Mouse (Mus musculus) intestine, embryonic 16.5 days (tissue): Measurements from ENCODE around the gene Nab1. TPM values are rescaled to one million over a fixed set of nuclear protein-coding genes. Genes with fewer than 3 reads are reported as not detected.

Experiments
- ATAC-seq: fragments of 200-750 bp; cut with Nextera tagmentation; 2 replicates; pipeline ENCODE4 v1.8.0; 2017; ENCODE audit warnings: moderate TSS enrichment, moderate library complexity
- H3K27ac ChIP-seq: fragments of 300-500 bp; sonication (generic); 2 replicates; pipeline ENCODE4 v1.5.1; 2014; ENCODE audit warnings: mild to moderate bottlenecking, low read length
- H3K27me3 ChIP-seq: fragments of 300-500 bp; sonication (generic); replicated peaks from 2 replicates; pipeline ENCODE4 v1.6.1; 2014; ENCODE audit warnings: low read length, control low read depth, mixed read lengths; ENCODE audit not compliant: control insufficient read depth, insufficient read depth
- H3K36me3 ChIP-seq: fragments of 300-500 bp; sonication (generic); 2 replicates; pipeline ENCODE4 v1.6.1; 2014; ENCODE audit warnings: low read length, control low read depth; ENCODE audit not compliant: control insufficient read depth, insufficient read depth
- H3K4me1 ChIP-seq: fragments of 300-500 bp; sonication (generic); 2 replicates; pipeline ENCODE4 v1.6.1; 2014; ENCODE audit warnings: low read length, control low read depth, mixed read lengths; ENCODE audit not compliant: control insufficient read depth, insufficient read depth
- H3K4me2 ChIP-seq: fragments of 300-500 bp; sonication (generic); 2 replicates; pipeline ENCODE4 v1.6.1; 2014; ENCODE audit warnings: low read depth, low read length, control low read depth
- H3K4me3 ChIP-seq: fragments of 300-500 bp; sonication (generic); 2 replicates; pipeline ENCODE4 v1.5.1; 2014; ENCODE audit warnings: mild to moderate bottlenecking, low read length
- H3K9ac ChIP-seq: fragments of 300-500 bp; sonication (generic); 2 replicates; pipeline ENCODE4 v1.6.1; 2014; ENCODE audit warnings: low read depth, low read length
- H3K9me3 ChIP-seq: fragments of 300-500 bp; sonication (generic); 2 replicates; pipeline ENCODE4 v1.6.1; 2016; ENCODE audit warnings: low read length, control low read depth; ENCODE audit not compliant: control insufficient read depth
- WGBS: fragments of 180-500 bp; shearing (Covaris S2); extraction: QIAGEN DNeasy Blood & Tissue Kit; methylation state at CpG from one replicate; pipeline ENCODE4 v1.1.7; 2014; 5-methylcytosine and 5-hydroxymethylcytosine counted together
- polyA plus RNA-seq: library from polyadenylated mRNA; unstranded; fragments of >200 nt; fragmentation: Nextera tagmentation; extraction: Ambion mirVana; gene quantifications from 2 replicates; pipeline ENCODE4 v1.2.1, GENCODE M21; 2015

The Nab1 gene
- polyA plus RNA-seq, 1 experiment from 2014 or later: 4.6 TPM

GRCm38 (mm10) chr1:52423057-52423456, 77.4 kb downstream of the Nab1 start:
- WGBS: 86% methylated on average over 2 of the region's 2 CpGs
- H3K4me1 ChIP-seq: no peaks in the 10 kb centered on the region
- H3K27me3 ChIP-seq: no peaks in the 10 kb centered on the region
- H3K4me2 ChIP-seq: no peak overlapping the region
- no peak for ATAC-seq
- no peak overlapping the region for H3K27ac ChIP-seq
- no peaks in the 10 kb centered on the region for H3K9me3 ChIP-seq
- no peak overlapping the region for H3K9ac ChIP-seq
- H3K4me3 ChIP-seq: no peak overlapping the region
- no peaks in the 10 kb centered on the region for H3K36me3 ChIP-seq

GRCm38 (mm10) chr1:52422137-52422536, 78.3 kb downstream of the Nab1 start:
- no peak overlapping the region for H3K27ac ChIP-seq
- H3K36me3 ChIP-seq: no peaks in the 10 kb centered on the region
- H3K9me3 ChIP-seq: no peaks in the 10 kb centered on the region
- no peak for ATAC-seq
- no peak overlapping the region for H3K4me3 ChIP-seq
- WGBS: 59% methylated on average over 3 of the region's 3 CpGs
- no peak overlapping the region for H3K4me2 ChIP-seq
- H3K4me1 ChIP-seq: no peaks in the 10 kb centered on the region
- no peaks in the 10 kb centered on the region for H3K27me3 ChIP-seq
- H3K9ac ChIP-seq: no peak overlapping the region

- no peaks in the 10 kb centered on the region for H3K27me3 ChIP-seq
- H3K4me1 ChIP-seq: no peaks in the 10 kb centered on the region
- no peaks in the 10 kb centered on the region for H3K36me3 ChIP-seq
- no peaks in the 10 kb centered on the region for H3K9me3 ChIP-seq
- no peak for ATAC-seq
- no peak overlapping the region for H3K4me3 ChIP-seq
- H3K4me2 ChIP-seq: no peak overlapping the region
- no peak overlapping the region for H3K27ac ChIP-seq
- H3K9ac ChIP-seq: no peak overlapping the region
Observed at GRCm38 (mm10) chr1:52421623-52422022, 78.9 kb downstream of the Nab1 start.

- H3K27me3 ChIP-seq: no peaks in the 10 kb centered on the region
- H3K4me1 ChIP-seq: no peaks in the 10 kb centered on the region
- no peaks in the 10 kb centered on the region for H3K36me3 ChIP-seq
- H3K27ac ChIP-seq: no peak overlapping the region
- H3K9me3 ChIP-seq: no peaks in the 10 kb centered on the region
- no peak for ATAC-seq
- no peak overlapping the region for H3K4me2 ChIP-seq
- no peak overlapping the region for H3K9ac ChIP-seq
- no peak overlapping the region for H3K4me3 ChIP-seq
- 92% methylated on average over 7 of the region's 7 CpGs for WGBS
Observed at GRCm38 (mm10) chr1:52419088-52419819, 81.2 kb downstream of the Nab1 start.

Other genes starting within 250 kb of the Nab1 start
- gene Nemp2, start 130.0 kb upstream of the Nab1 start, polyA plus RNA-seq: 4.9 and 5.7 TPM in 2 replicates
- gene Mfsd6, start 226.8 kb upstream of the Nab1 start, polyA plus RNA-seq: 3.6 and 3.9 TPM in 2 replicates